Comparison of ENCODE assay signal across 18 mouse cellular contexts in genomic region chr12:37268636-37269152, GRCm38 (mm10). TPM values are rescaled to one million over a fixed set of nuclear protein-coding genes. Genes with fewer than 3 reads are reported as not detected.
DNase-seq lines count a peak whose midpoint lies in the region; TF ChIP-seq lines count a peak whose summit lies in the region.
"Had no signal": no experiment of that assay in that cellular context is flagged by ENCODE, and none has a peak within 500 bp of the region (broad histone marks: within the 10 kb centered on the region; RNA-seq: fewer than 3 reads in every experiment).

No protein-coding gene starts in this region.

- H3K27ac ChIP-seq in gastrocnemius, adult 2 months, result peak overlapping the region; percentile 3; the same call in 1 of the 2 replicates
- peak overlapping the region; percentile 56 for H3K27ac ChIP-seq in brown adipose tissue, adult 24 weeks (replicated peaks; ENCODE audit: low read depth, low read length)
- H3K27ac ChIP-seq: embryonic facial prominence, embryonic 15.5 days; kidney, postnatal 0 days; limb, embryonic 15.5 days; midbrain, embryonic 13.5 days; neural tube, embryonic 13.5 days had no signal

- H3K4me3 ChIP-seq in gastrocnemius, adult 2 months, result no peak overlapping the region
- no peak overlapping the region for H3K4me3 ChIP-seq in brown adipose tissue, adult 24 weeks (ENCODE audit: insufficient read depth, low read depth, low read length)
- H3K4me3 ChIP-seq: embryonic facial prominence, embryonic 15.5 days; limb, embryonic 15.5 days; midbrain, embryonic 13.5 days; neural tube, embryonic 13.5 days had no signal

- intact Hi-C loops in gastrocnemius, adult 2 months (cut with DNase I), result no loop called here
- intact Hi-C loops in heart, postnatal 14 days (cut with DNase I), result no loop called here

- no peak for TF ChIP-seq CTCF in gastrocnemius, adult 2 months (IDR thresholded peaks at IDR 0.05)

- H3K4me1 ChIP-seq in brown adipose tissue, adult 24 weeks (ENCODE audit: control insufficient read depth, insufficient read depth, insufficient read length, low read length), result no peaks in the 10 kb centered on the region
- H3K4me1 ChIP-seq: embryonic facial prominence, embryonic 15.5 days; limb, embryonic 15.5 days; midbrain, embryonic 13.5 days; neural tube, embryonic 13.5 days had no signal

- DNase-seq in gastrocnemius, adult 2 months, result peak; percentile 17
- DNase-seq in gastrocnemius, postnatal 10 days, result no peak
- peak; percentile 4 for DNase-seq in kidney, postnatal 10 days
- no peak for DNase-seq in kidney, postnatal 36 days
- DNase-seq in heart, postnatal 14 days, result peak; percentile 5 to 8
- DNase-seq in natural killer cell, adult 2 months (ENCODE audit: low spot score in 2 of 2), result no peak
- DNase-seq: adrenal gland, postnatal 25 days; cerebellum, adult 18-20 months; cerebellum, postnatal 36 days; kidney, adult 18-20 months; right cerebral cortex, adult 18-20 months; thymus, postnatal 14 days had no signal

RNA-seq across cellular contexts. Expression of gene Agmo, which starts 27.3 kb away (rescaled TPM):
- 1 to 10 TPM; 1.2 to 1.8 TPM for total RNA-seq in gastrocnemius, adult 2 months (2021)
- total RNA-seq in gastrocnemius, postnatal 10 days (2021), result 1 to 10 TPM; 2.3 to 2.7 TPM
- 62.1 and 64.0 TPM in 2 replicates for polyA plus RNA-seq in brown adipose tissue, adult 24 weeks (2012; ENCODE audit: insufficient read depth, insufficient read length, missing spikeins)
- 1 to 10 TPM; 1.4 TPM for total RNA-seq in heart, postnatal 14 days (2021)

Comparison
In these comparisons a context has a peak if more than half of its experiments do, and no peak if none do; other contexts are left out.
1. DNase-seq: peak in gastrocnemius, adult 2 months (single experiment), kidney, postnatal 10 days (single experiment) and heart, postnatal 14 days (2 of 2); none in gastrocnemius, postnatal 10 days (single experiment), kidney, postnatal 36 days (0 of 2) and natural killer cell, adult 2 months (0 of 2).